Mouse (Mus musculus): ENCODE measurements around the gene Mlst8.

GRCm38 (mm10) chr17:24505286-24505955 lies 26.5 kb upstream of the Mlst8 start:
- TF ChIP-seq CTCF (IDR thresholded peaks at IDR 0.05; ENCODE audit: extremely low read depth, insufficient read depth, insufficient read length, insufficient replicate concordance) (no peak), POLR2A (IDR thresholded peaks at IDR 0.05; ENCODE audit: low read depth, low read length) (no peak)

Measured in spleen, adult 2 months (tissue).